Mouse (Mus musculus): ENCODE results near the gene Lzic.

DNA sequence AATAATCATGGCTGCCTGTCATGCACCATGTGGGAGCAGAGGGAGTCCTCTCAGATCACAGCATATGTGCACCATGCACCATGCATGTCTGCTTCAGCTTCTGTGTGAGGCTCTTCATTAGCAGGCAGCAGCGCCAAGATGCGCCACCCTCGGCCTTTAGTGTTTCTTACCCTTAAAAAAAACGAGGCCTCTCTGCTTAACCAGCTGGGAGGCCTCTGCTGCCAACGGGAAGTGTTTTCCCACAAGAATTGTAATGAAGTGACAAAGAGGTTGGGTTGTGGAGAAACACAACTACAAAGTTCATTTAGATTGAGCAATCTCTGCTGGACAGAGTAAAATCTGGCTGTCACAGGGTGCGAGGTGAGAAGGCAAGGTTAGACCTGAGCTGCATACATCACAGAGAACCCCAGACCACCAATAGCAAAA lies 26.2 kb downstream of the Lzic start:
- TF ChIP-seq GATA1 (IDR thresholded peaks at IDR 0.05; ENCODE audit: borderline replicate concordance, low read length): no peak
- TF ChIP-seq FLI1 (IDR thresholded peaks at IDR 0.05; ENCODE audit: low read length): no peak

Measured in megakaryocyte, embryonic 14.5 days (primary cell).